In the genomic region with DNA sequence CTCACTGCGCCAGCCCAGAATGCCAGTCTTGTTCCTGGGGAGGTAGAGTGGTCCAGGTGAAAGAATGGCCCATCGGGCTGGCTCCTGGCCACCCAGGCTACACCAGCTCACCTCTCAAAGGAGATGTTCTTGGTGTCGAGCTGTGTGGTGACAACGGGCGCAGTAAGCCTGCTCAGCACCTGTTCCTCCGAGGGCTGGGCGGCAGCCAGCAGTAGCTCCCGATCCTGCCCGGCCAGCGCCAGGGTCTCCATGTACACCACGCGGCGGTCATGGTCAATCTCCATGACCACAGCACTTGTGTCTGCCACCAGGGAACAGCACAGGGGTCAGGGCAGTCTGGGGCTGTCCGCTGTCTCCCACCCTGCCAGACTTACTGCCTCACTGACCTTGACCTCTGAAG, we compare ENCODE assay signal across 19 mouse cellular contexts. TPM values are rescaled to one million over a fixed set of nuclear protein-coding genes. Genes with fewer than 3 reads are reported as not detected.
"Had no signal": no experiment of that assay in that cellular context is flagged by ENCODE, and none has a peak within 500 bp of the region (broad histone marks: within the 10 kb centered on the region; RNA-seq: fewer than 3 reads in every experiment).

No protein-coding gene starts in this region.

- H3K4me1 ChIP-seq: neural tube, embryonic 12.5 days; neural tube, embryonic 15.5 days; stomach, embryonic 15.5 days had no signal

- H3K4me3 ChIP-seq: intestine, embryonic 15.5 days; left cerebral cortex, adult 2 months; liver, embryonic 13.5 days; neural tube, embryonic 12.5 days; neural tube, embryonic 15.5 days; stomach, embryonic 15.5 days had no signal

- H3K9me3 ChIP-seq: intestine, embryonic 15.5 days; liver, embryonic 13.5 days; neural tube, embryonic 12.5 days; neural tube, embryonic 15.5 days; stomach, embryonic 15.5 days had no signal

- H3K4me2 ChIP-seq: intestine, embryonic 15.5 days; liver, embryonic 13.5 days; midbrain, embryonic 11.5 days; neural tube, embryonic 12.5 days; neural tube, embryonic 15.5 days; stomach, embryonic 15.5 days had no signal

- H3K9ac ChIP-seq: intestine, embryonic 15.5 days; liver, embryonic 13.5 days; neural tube, embryonic 12.5 days; neural tube, embryonic 15.5 days; stomach, embryonic 15.5 days had no signal

- H3K27ac ChIP-seq: intestine, embryonic 15.5 days; left cerebral cortex, adult 2 months; liver, embryonic 13.5 days; neural tube, embryonic 12.5 days; neural tube, embryonic 15.5 days; stomach, embryonic 15.5 days had no signal

- H3K27me3 ChIP-seq: intestine, embryonic 15.5 days; liver, embryonic 13.5 days; neural tube, embryonic 12.5 days; neural tube, embryonic 15.5 days; stomach, embryonic 15.5 days had no signal

- DNase-seq: layer of hippocampus, postnatal 36 days; liver, embryonic 13.5 days; lung, adult 2 months; lung, postnatal 14 days; lung, postnatal 4 days; midbrain, embryonic 14.5 days; right cerebral cortex, adult 18-20 months; right cerebral cortex, postnatal 14 days; right cerebral cortex, postnatal 4 days; thymus, postnatal 25 days had no signal

RNA-seq across cellular contexts. Expression of gene Coro6, which starts 14.0 kb away (rescaled TPM):
- total RNA-seq: megakaryocyte progenitor cell, adult 5-6 weeks; megakaryocyte-erythroid progenitor cell, adult 5-6 weeks had no signal
- polyA plus RNA-seq: midbrain, embryonic 11.5 days; thymus, postnatal 0 days had no signal
